Mouse (Mus musculus): Measurements from ENCODE around the gene Klhl6.

The Klhl6 gene

GRCm38 (mm10) chr16:19968666-19969065 lies 14.2 kb downstream of the Klhl6 start:
- no peak for DNase-seq

- DNase-seq: no peak
Observed at GRCm38 (mm10) chr16:19967897-19968392, 14.9 kb downstream of the Klhl6 start.

GRCm38 (mm10) chr16:19966976-19967375 lies 15.9 kb downstream of the Klhl6 start:
- DNase-seq: no peak

GRCm38 (mm10) chr16:19966437-19966836 lies 16.4 kb downstream of the Klhl6 start:
- DNase-seq: no peak

GRCm38 (mm10) chr16:19962951-19963350 lies 19.9 kb downstream of the Klhl6 start:
- no peak for DNase-seq

GRCm38 (mm10) chr16:19961070-19961469 lies 21.8 kb downstream of the Klhl6 start:
- no peak for DNase-seq

GRCm38 (mm10) chr16:19960407-19961058 lies 22.3 kb downstream of the Klhl6 start:
- no peak for DNase-seq

GRCm38 (mm10) chr16:19957051-19957450 lies 25.8 kb downstream of the Klhl6 start:
- no peak for DNase-seq

GRCm38 (mm10) chr16:19947336-19947735 lies 35.5 kb downstream of the Klhl6 start:
- no peak for DNase-seq

GRCm38 (mm10) chr16:19946578-19947298 lies 36.1 kb downstream of the Klhl6 start:
- DNase-seq: peak; percentile 1

GRCm38 (mm10) chr16:19920823-19921222 lies 62.0 kb downstream of the Klhl6 start:
- DNase-seq: no peak

- DNase-seq: no peak
Observed at GRCm38 (mm10) chr16:19918286-19918685, 64.6 kb downstream of the Klhl6 start.

GRCm38 (mm10) chr16:19912582-19912981 lies 70.3 kb downstream of the Klhl6 start:
- no peak for DNase-seq

GRCm38 (mm10) chr16:19908291-19908690 lies 74.5 kb downstream of the Klhl6 start:
- no peak for DNase-seq

- DNase-seq: peak; percentile 56
Observed at GRCm38 (mm10) chr16:19907103-19907502, 75.7 kb downstream of the Klhl6 start.

GRCm38 (mm10) chr16:19904734-19905479 lies 77.9 kb downstream of the Klhl6 start:
- no peak for DNase-seq

GRCm38 (mm10) chr16:19903792-19904191 lies 79.0 kb downstream of the Klhl6 start:
- no peak for DNase-seq

Measured in embryo, embryonic 11 days (tissue).